Mouse (Mus musculus): ENCODE measurements at regions not wholly inside any gene's neighbourhood (a gene's known extent, or its start where the extent isn't known, plus 50 kb on each side); places are given as distances from the start of the nearest gene placed in this dataset.

DNA sequence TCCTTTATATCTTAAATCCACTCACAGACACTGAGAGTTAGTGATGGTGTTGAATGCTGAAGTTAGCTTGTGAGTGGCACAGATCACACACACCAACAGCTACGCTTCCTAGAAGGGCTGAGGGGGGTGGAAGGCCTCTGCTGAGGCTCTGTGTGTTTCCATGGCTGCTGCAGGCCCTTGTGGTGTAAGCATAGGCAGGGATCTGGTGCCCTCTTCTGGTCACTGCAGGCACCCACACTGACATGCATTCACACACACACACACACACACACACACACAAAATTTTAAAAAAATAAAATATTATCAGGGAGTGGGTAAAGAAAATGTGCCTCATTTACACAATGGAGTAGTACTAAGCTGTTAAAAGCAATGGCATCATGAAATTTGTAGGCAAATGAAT, 105.5 kb upstream of the 1700021F07Rik start:
- in situ Hi-C loops (cut with MboI, MseI), result no loop called here

DNA sequence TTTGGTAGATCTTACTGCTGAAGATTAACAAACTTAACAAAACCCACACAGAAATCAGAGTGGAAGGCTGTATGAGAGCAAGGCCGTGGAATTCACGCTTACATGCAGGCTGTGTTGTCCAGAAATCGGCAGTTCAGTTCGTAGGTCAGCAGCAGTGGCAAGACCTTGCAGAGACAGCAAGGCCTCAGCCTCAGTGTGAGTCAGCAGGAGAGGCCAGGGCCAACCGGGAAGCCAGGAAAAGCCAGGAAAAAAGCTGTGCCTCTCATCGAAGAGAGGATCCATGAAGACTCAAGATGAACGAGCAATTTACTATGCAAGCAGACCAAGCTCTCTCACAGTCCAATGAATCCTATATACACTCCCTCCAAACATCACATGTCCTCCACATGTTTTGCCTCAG, 103.4 kb upstream of the 1700021F07Rik start:
- in situ Hi-C loops (cut with MboI, MseI), result no loop called here

GRCm38 (mm10) chr2:173419972-173420391, 102.4 kb upstream of the 1700021F07Rik start:
- in situ Hi-C loops (cut with MboI, MseI), result no loop called here

- in situ Hi-C loops (cut with MboI, MseI), result no loop called here
These were observed 101.9 kb upstream of the 1700021F07Rik start for GRCm38 (mm10) chr2:173420481-173420880.

DNA sequence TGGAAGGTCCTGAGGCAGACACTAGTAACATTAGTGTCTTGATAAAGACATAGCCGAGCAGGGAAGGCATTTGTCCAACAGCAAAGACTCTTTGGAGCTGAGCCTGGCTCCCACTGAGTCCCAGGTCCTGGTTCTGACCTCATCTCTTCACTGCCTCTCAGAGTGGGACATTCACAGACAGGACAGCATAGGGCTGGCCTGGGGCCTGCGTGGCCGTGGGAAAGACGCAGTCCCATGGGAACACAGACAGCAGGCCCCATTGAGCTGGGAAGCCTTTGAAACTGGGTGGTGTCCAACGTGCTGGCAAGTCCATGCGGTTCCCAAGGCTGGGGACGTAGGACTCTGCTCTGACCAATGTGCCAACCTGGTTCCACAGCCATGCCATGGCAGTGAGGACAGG, 97.5 kb upstream of the 1700021F07Rik start:
- in situ Hi-C loops (cut with MboI, MseI), result no loop called here

- in situ Hi-C loops (cut with MboI, MseI), result no loop called here
These were observed 96.6 kb upstream of the 1700021F07Rik start for GRCm38 (mm10) chr2:173425754-173426153.

- in situ Hi-C loops (cut with MboI, MseI), result no loop called here
These were observed 96.0 kb upstream of the 1700021F07Rik start for GRCm38 (mm10) chr2:173426191-173427065.

- in situ Hi-C loops (cut with MboI, MseI), result no loop called here
These were observed 94.4 kb upstream of the 1700021F07Rik start for GRCm38 (mm10) chr2:173427888-173428450.

- in situ Hi-C loops (cut with MboI, MseI), result loop anchor here (5.0 kb wide), 1 partner anchor 65 kb away; no protein-coding TSS in a partner anchor
These were observed 90.5 kb upstream of the 1700021F07Rik start for GRCm38 (mm10) chr2:173431841-173432240.

- in situ Hi-C loops (cut with MboI, MseI), result loop anchor here (5.0 kb wide), 1 partner anchor 65 kb away; no protein-coding TSS in a partner anchor
These were observed 90.1 kb upstream of the 1700021F07Rik start for GRCm38 (mm10) chr2:173432258-173432657.

GRCm38 (mm10) chr2:173432886-173433624, 89.3 kb upstream of the 1700021F07Rik start:
- in situ Hi-C loops (cut with MboI, MseI), result loop anchor here (5.0 kb wide), 1 partner anchor 66 kb away; no protein-coding TSS in a partner anchor

DNA sequence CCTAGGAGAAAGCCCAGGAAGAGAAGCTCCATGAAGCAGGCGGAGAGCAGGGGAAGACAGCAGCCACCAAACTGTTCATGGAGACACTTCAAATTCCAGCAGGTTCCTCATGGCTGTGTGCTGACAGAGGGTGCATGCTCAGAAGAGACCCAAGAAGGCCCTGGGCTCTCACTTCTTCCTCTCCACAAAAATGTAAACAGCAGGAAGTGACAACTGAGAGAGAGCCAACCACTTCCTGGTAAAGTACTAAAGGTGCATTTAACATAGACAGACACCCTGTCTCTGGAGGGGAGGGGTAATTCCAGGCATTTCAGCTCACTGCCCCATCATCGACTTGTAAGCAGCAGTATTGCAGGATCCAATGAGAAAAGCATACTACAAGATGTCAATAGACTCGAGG, 85.8 kb upstream of the 1700021F07Rik start:
- in situ Hi-C loops (cut with MboI, MseI), result no loop called here

DNA sequence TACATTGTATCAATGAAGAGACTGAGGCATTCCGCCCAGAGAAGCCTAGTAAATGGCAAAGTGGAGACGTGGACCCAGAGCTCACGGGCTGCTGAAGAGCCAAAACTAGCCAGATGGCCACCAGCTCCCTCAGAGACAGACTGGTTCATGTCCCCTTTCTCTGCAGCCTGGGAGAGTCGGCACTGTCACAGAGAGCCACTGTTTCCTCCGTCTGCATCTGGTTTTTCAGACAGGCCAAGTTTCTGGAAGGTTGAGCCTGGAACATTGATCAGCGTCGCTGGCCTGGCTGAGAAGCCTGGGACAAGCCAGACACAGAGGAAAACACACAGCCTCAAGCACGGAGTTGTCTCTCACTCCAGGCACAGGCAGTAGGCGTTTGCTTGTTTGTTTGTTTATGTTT, 83.4 kb upstream of the 1700021F07Rik start:
- in situ Hi-C loops (cut with MboI, MseI), result no loop called here

DNA sequence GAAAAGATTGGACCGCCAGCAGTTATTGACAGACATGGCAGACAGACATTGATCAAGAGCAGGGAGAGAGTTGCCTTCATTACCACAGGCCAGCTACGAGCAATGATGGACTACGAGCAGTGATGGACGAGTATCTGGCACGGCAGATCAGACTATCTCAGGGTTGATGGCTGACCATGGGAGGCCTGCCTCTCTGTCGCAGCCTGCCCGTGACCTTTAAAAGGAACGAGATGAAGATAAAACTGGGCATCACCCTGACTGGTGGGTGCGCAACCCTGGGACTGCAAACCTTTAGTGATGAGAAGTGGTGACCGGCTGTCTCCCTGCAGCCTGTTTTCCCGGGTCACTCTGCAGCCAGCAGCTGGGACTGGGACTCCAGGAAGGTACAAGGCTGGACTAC, 80.3 kb upstream of the 1700021F07Rik start:
- in situ Hi-C loops (cut with MboI, MseI), result no loop called here

DNA sequence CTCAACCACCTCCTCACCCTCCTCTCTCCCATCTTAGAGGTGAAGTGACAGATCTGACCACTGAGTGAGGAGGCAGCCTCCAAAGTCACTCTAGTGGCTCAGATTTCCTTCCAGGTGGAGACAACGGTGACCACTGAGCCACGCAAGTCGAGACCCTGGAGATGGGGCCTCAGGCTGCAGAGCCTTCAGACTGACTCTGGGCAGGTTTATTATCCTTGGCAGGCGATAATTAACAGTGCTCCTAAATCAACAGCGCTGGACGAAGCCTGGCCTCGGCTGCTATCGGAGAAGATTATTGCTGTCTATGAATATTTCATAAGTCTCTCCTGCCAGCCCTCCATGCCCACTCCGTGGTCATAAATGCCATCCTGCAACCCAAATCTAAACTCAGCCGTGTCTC, 79.1 kb upstream of the 1700021F07Rik start:
- in situ Hi-C loops (cut with MboI, MseI), result no loop called here

- in situ Hi-C loops (cut with MboI, MseI), result no loop called here
These were observed 78.0 kb upstream of the 1700021F07Rik start for GRCm38 (mm10) chr2:173444386-173444785.

- in situ Hi-C loops (cut with MboI, MseI), result no loop called here
These were observed 77.3 kb upstream of the 1700021F07Rik start for GRCm38 (mm10) chr2:173445039-173445438.

DNA sequence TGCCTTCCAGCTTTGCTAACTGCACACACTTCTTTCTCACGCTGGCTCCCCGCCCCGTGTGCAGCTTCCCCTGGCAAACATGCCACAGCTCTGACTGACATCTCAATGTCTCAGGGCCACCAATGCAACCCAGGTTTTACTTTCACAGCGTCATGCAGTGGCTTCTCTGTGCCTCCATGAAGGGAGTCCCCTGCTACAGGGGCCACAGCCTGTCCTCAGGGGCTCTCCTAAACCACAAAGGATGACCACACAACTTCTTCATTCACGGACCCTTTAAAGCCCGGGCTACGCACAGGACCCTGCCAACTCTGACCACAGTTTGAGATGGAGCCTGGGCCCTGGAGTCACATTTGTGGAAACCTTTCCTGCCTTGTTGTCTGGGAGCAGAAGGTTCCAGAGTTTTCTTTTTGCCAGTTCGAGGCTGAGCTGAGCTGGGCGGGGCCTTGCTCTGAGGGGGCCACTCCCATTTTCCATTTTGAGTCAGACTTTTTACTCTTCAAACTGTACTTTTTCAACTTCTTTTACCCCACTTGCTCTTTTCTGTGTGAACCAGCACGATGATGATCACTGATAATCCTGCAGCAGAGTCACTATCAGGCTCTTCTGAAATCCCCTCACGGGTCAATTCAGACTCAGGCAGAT, 73.7 kb upstream of the 1700021F07Rik start:
- in situ Hi-C loops (cut with MboI, MseI), result no loop called here

GRCm38 (mm10) chr2:173449198-173449597, 73.2 kb upstream of the 1700021F07Rik start:
- in situ Hi-C loops (cut with MboI, MseI), result no loop called here

DNA sequence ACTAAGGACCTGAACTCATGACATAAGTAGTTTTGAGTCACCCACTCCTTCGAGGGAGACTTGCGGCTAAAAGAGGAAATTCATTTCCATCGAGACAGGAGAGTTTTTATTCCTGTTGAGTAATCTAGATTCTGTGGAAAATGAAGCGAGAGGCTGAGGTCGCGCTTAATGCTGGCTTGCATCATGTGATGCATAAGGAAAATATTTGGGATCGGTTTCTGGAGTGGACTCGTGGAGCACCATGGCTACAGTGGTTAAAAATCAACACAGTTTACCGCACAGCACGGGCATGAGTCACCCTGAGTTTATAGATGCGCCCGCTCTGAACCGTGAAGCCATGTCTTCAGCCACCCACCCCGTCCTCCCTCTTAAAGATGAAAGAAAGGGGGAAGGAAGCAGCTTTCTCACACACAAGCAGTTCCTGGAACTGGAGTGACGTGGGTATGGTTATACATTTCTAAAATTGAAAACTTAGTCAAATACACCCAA, 70.3 kb upstream of the 1700021F07Rik start:
- in situ Hi-C loops (cut with MboI, MseI), result loop anchor here (5.0 kb wide), 1 partner anchor 65 kb away; no protein-coding TSS in a partner anchor

- in situ Hi-C loops (cut with MboI, MseI), result loop anchor here (5.0 kb wide), 1 partner anchor 65 kb away; no protein-coding TSS in a partner anchor
These were observed 69.6 kb upstream of the 1700021F07Rik start for GRCm38 (mm10) chr2:173452800-173453199.

Data from regulatory T cell (primary cell).